Comparison of ENCODE assay signal across 11 mouse cellular contexts in the genomic region with DNA sequence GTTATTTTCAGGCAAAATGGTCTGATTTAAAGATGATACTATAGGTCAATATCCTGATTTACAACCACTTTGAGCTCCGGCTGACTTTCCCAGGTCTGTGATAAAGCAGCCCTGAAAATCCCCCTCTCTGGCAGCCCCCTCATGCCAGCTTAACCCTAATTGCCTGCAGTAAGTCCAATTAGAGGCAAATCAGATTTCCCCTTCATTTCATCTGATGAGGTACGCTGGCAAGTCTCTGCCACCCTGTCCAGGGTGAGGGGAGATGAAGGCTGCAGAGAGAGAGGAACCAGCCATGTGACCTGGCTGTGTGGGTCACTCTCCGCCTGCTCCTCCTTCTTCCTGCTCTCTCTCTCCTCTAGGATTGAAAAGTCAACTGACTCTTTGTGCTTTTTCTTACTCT.
DNase-seq lines count a peak whose midpoint lies in the region; ATAC-seq and TF ChIP-seq lines count a peak whose summit lies in the region.
"Had no signal": no experiment of that assay in that cellular context is flagged by ENCODE, and none has a peak within 500 bp of the region (broad histone marks: within the 10 kb centered on the region; RNA-seq: fewer than 3 reads in every experiment).

No protein-coding gene starts in this region.

- no peaks in the 10 kb centered on the region for H3K9me3 ChIP-seq in heart, embryonic 12.5 days (replicated peaks)
- H3K9me3 ChIP-seq in liver, embryonic 11.5 days (ENCODE audit: control insufficient read depth, low read length): no peaks in the 10 kb centered on the region
- no peaks in the 10 kb centered on the region for H3K9me3 ChIP-seq in embryonic facial prominence, embryonic 10.5 days
- H3K9me3 ChIP-seq in limb, embryonic 12.5 days: no peaks in the 10 kb centered on the region

- no peaks in the 10 kb centered on the region for H3K36me3 ChIP-seq in heart, embryonic 12.5 days
- no peaks in the 10 kb centered on the region for H3K36me3 ChIP-seq in liver, adult 2 months (ENCODE audit: control insufficient read depth, insufficient read depth, low read length)
- H3K36me3 ChIP-seq in liver, embryonic 11.5 days (ENCODE audit: control insufficient read depth, insufficient read depth, low read length): no peaks in the 10 kb centered on the region
- H3K36me3 ChIP-seq in embryonic facial prominence, embryonic 10.5 days (replicated peaks): no peaks in the 10 kb centered on the region
- no peaks in the 10 kb centered on the region for H3K36me3 ChIP-seq in limb, embryonic 12.5 days

- H3K9ac ChIP-seq in heart, embryonic 12.5 days: no peak overlapping the region
- peak overlapping the region; percentile 5; the same call in 1 of the 2 replicates for H3K9ac ChIP-seq in liver, adult 2 months (ENCODE audit: low read depth, low read length)
- H3K9ac ChIP-seq in liver, embryonic 11.5 days (ENCODE audit: low read depth, low read length): no peak overlapping the region
- 0 out of 2 replicates have a peak overlapping the region, but pooled peaks have one; percentile 12 for H3K9ac ChIP-seq in limb, embryonic 12.5 days (replicated peaks)

- H3K4me3 ChIP-seq in heart, embryonic 12.5 days: no peak overlapping the region
- H3K4me3 ChIP-seq in liver, adult 2 months (ENCODE audit: insufficient read depth, low read depth, low read length): no peak overlapping the region
- H3K4me3 ChIP-seq in liver, embryonic 11.5 days (ENCODE audit: low read depth, low read length): no peak overlapping the region
- no peak overlapping the region for H3K4me3 ChIP-seq in embryonic facial prominence, embryonic 10.5 days
- H3K4me3 ChIP-seq in limb, embryonic 12.5 days (replicated peaks): no peak overlapping the region

- no peak; the same call in 1 of the 2 replicates for ATAC-seq in heart, embryonic 12.5 days (ENCODE audit: insufficient number of reproducible peaks, low FRiP score)
- no peak for ATAC-seq in liver, embryonic 11.5 days (replicated peaks; ENCODE audit: low FRiP score)
- no peak for ATAC-seq in limb, embryonic 12.5 days (ENCODE audit: insufficient number of reproducible peaks, insufficient read depth, low FRiP score, low TSS enrichment, low read depth)
- ATAC-seq: inflammation-experienced regulatory T-cells, adult 6 months had no signal

- no peak for TF ChIP-seq CTCF in liver, adult 2 months (IDR thresholded peaks at IDR 0.05; ENCODE audit: low read depth, low read length)

- no peaks in the 10 kb centered on the region for H3K27me3 ChIP-seq in heart, embryonic 12.5 days (replicated peaks)
- no peaks in the 10 kb centered on the region for H3K27me3 ChIP-seq in liver, adult 2 months (ENCODE audit: control insufficient read depth, insufficient read depth, low read length)
- no peaks in the 10 kb centered on the region for H3K27me3 ChIP-seq in liver, embryonic 11.5 days (replicated peaks; ENCODE audit: control insufficient read depth, insufficient read depth, low read length)
- no peaks in the 10 kb centered on the region for H3K27me3 ChIP-seq in embryonic facial prominence, embryonic 10.5 days (replicated peaks; ENCODE audit: low read depth, poor library complexity, severe bottlenecking)
- H3K27me3 ChIP-seq in limb, embryonic 12.5 days: no peaks in the 10 kb centered on the region; the same call in 1 of the 2 replicates

- peaks cover 50% of the 10 kb centered on the region for H3K4me1 ChIP-seq in heart, embryonic 12.5 days (replicated peaks)
- peaks cover 23% of the 10 kb centered on the region for H3K4me1 ChIP-seq in liver, adult 2 months (ENCODE audit: control insufficient read depth, insufficient read depth, low read length)
- H3K4me1 ChIP-seq in liver, embryonic 11.5 days (replicated peaks; ENCODE audit: control insufficient read depth, insufficient read depth, low read length): peaks cover 31% of the 10 kb centered on the region
- H3K4me1 ChIP-seq in embryonic facial prominence, embryonic 10.5 days: peaks cover 46% of the 10 kb centered on the region
- H3K4me1 ChIP-seq in limb, embryonic 12.5 days (replicated peaks): peaks cover 40% of the 10 kb centered on the region

- no peaks in the 10 kb centered on the region for H3K79me2 ChIP-seq in liver, adult 2 months (ENCODE audit: control insufficient read depth, insufficient read depth, low read length)

- H3K27ac ChIP-seq in heart, embryonic 12.5 days (ENCODE audit: poor library complexity, severe bottlenecking): peak overlapping the region; percentile 76
- peak overlapping the region; percentile 89 for H3K27ac ChIP-seq in liver, adult 2 months (replicated peaks; ENCODE audit: insufficient read depth, low read depth, low read length)
- no peak overlapping the region for H3K27ac ChIP-seq in liver, embryonic 11.5 days (ENCODE audit: low read depth, low read length)
- peak overlapping the region; percentile 69 for H3K27ac ChIP-seq in embryonic facial prominence, embryonic 10.5 days (replicated peaks)
- no peak overlapping the region for H3K27ac ChIP-seq in limb, embryonic 12.5 days
- H3K27ac ChIP-seq: macrophage had no signal

- DNase-seq in heart, postnatal 4 days: no peak
- no peak for DNase-seq in liver, adult 2 months (ENCODE audit: extremely low read depth, low read depth, low spot score)
- DNase-seq in liver, embryonic 11.5 days (ENCODE audit: low spot score): no peak
- DNase-seq in embryonic facial prominence, embryonic 10.5 days (ENCODE audit: low spot score): no peak
- DNase-seq in frontal cortex, postnatal 25 days (ENCODE audit: low spot score in 2 of 2): no peak
- no peak for DNase-seq in right cerebral cortex, adult 18-20 months
- DNase-seq: thymus, postnatal 25 days had no signal

- no peak overlapping the region for H3K4me2 ChIP-seq in heart, embryonic 12.5 days
- no peak overlapping the region for H3K4me2 ChIP-seq in liver, embryonic 11.5 days
- H3K4me2 ChIP-seq in limb, embryonic 12.5 days: no peak overlapping the region

- TF ChIP-seq POLR2A in liver, adult 2 months (IDR thresholded peaks at IDR 0.05; ENCODE audit: extremely low read depth, insufficient read depth, low read length): no peak

- WGBS in heart, embryonic 12.5 days: 64% methylated on average over 3 of the region's 3 CpGs
- WGBS in liver, adult 2 months: 54% methylated on average over 3 of the region's 3 CpGs
- 60% methylated on average over 3 of the region's 3 CpGs for WGBS in liver, embryonic 11.5 days
- WGBS in embryonic facial prominence, embryonic 10.5 days: 61% methylated on average over 3 of the region's 3 CpGs
- WGBS in limb, embryonic 12.5 days: 53% methylated on average over 3 of the region's 3 CpGs

Comparison
In these comparisons a context has a peak if more than half of its experiments do, and no peak if none do; other contexts are left out.
1. H3K27ac ChIP-seq: peak in heart, embryonic 12.5 days (single experiment), liver, adult 2 months (single experiment) and embryonic facial prominence, embryonic 10.5 days (single experiment); none in liver, embryonic 11.5 days (single experiment) and limb, embryonic 12.5 days (single experiment).
2. H3K9ac ChIP-seq: peak in liver, adult 2 months (single experiment) and limb, embryonic 12.5 days (single experiment); none in heart, embryonic 12.5 days (single experiment) and liver, embryonic 11.5 days (single experiment).